Mouse (Mus musculus) forebrain, embryonic 16.5 days (tissue): ENCODE measurements around the gene Tpk1. TPM values are rescaled to one million over a fixed set of nuclear protein-coding genes. Genes with fewer than 3 reads are reported as not detected.
"Not testable (repeated sequence)": the region's sequence is repeated elsewhere in the genome, so short reads cannot be mapped to it uniquely, and the experiment has no call there.

Experiments
- ATAC-seq: fragments of 200-750 bp; cut with Nextera tagmentation; 2 replicates; pipeline ENCODE4 v1.8.0; 2017; ENCODE audit warnings: mild to moderate bottlenecking, moderate library complexity
- H3K27ac ChIP-seq: fragments of 300-500 bp; sonication (generic); 2 replicates; pipeline ENCODE4 v1.5.1; 2014; ENCODE audit warnings: low read length, control low read depth
- H3K27me3 ChIP-seq: fragments of 300-500 bp; sonication (generic); replicated peaks from 2 replicates; pipeline ENCODE4 v1.6.1; 2014; ENCODE audit warnings: low read length; ENCODE audit not compliant: control insufficient read depth, insufficient read depth
- H3K36me3 ChIP-seq: fragments of 300-500 bp; sonication (generic); 2 replicates; pipeline ENCODE4 v1.6.1; 2014; ENCODE audit not compliant: control insufficient read depth, insufficient read depth
- H3K4me1 ChIP-seq: fragments of 300-500 bp; sonication (generic); replicated peaks from 2 replicates; pipeline ENCODE4 v1.6.1; 2014; ENCODE audit warnings: low read length; ENCODE audit not compliant: control insufficient read depth, insufficient read depth
- H3K4me2 ChIP-seq: fragments of 300-500 bp; sonication (generic); 2 replicates; pipeline ENCODE4 v1.6.1; 2014; ENCODE audit warnings: mild to moderate bottlenecking, low read length, control low read depth
- H3K4me3 ChIP-seq: fragments of 300-500 bp; sonication (generic); replicated peaks from 2 replicates; pipeline ENCODE4 v1.5.1; 2014; ENCODE audit warnings: mild to moderate bottlenecking, low read length, control low read depth
- H3K9ac ChIP-seq: fragments of 300-500 bp; sonication (generic); replicated peaks from 2 replicates; pipeline ENCODE4 v1.6.1; 2014; ENCODE audit warnings: low read depth, low read length, control low read depth
- H3K9me3 ChIP-seq: fragments of 300-500 bp; sonication (generic); 2 replicates; pipeline ENCODE4 v1.6.1; 2016; ENCODE audit warnings: low read length; ENCODE audit not compliant: control insufficient read depth
- WGBS: fragments of 180-500 bp; shearing (Covaris S2); extraction: QIAGEN DNeasy Blood & Tissue Kit; methylation state at CpG from one replicate; pipeline ENCODE4 v1.1.7; 2014; 5-methylcytosine and 5-hydroxymethylcytosine counted together
- polyA plus RNA-seq: library from polyadenylated mRNA; unstranded; fragments of >200 nt; fragmentation: Nextera tagmentation; extraction: Ambion mirVana; gene quantifications from 2 replicates; pipeline ENCODE4 v1.2.1, GENCODE M21; 2015

Tpk1 gene
- polyA plus RNA-seq, 1 experiment from 2014 or later, result 8.1 TPM

- H3K27me3 ChIP-seq, H3K4me2 ChIP-seq, H3K4me1 ChIP-seq, ATAC-seq, H3K36me3 ChIP-seq, H3K27ac ChIP-seq, H3K9ac ChIP-seq, H3K9me3 ChIP-seq, H3K4me3 ChIP-seq: not testable (repeated sequence)
- WGBS, result 95% methylated on average over 6 of the region's 6 CpGs
Observed at GRCm38 (mm10) chr6:43623448-43623847, 42.6 kb downstream of the Tpk1 start.

DNA sequence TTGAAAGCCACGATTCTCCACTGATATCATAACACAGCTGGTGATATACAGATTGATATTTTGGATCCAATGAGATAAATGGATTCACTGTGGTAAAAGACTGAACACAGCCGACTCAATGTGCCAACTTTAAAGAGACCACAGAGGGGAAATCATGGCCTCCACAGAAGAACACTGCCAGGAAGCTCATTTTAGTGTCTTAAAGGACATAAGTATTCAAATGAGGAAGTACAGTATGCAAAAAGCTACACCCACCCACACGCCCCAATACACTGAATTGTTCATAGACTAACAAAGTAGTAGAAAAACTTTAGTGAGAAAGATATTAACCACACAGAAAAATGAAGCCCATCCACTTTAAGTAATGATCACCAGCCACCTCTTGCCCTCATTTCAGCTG lies 46.8 kb downstream of the Tpk1 start:
- Histone ChIP-seq H3K9ac (no peak overlapping the region), H3K27ac (no peak overlapping the region), H3K27me3 (no peaks in the 10 kb centered on the region), H3K4me2 (no peak overlapping the region), H3K36me3 (no peaks in the 10 kb centered on the region), H3K4me1 (no peaks in the 10 kb centered on the region), H3K4me3 (no peak overlapping the region), H3K9me3 (no peaks in the 10 kb centered on the region)
- WGBS, result 81% methylated on average over 3 of the region's 3 CpGs
- ATAC-seq, result no peak

GRCm38 (mm10) chr6:43611770-43612169 lies 54.3 kb downstream of the Tpk1 start:
- Histone ChIP-seq H3K36me3 (no peaks in the 10 kb centered on the region), H3K9ac (no peak overlapping the region), H3K27ac (no peak overlapping the region), H3K4me1 (no peaks in the 10 kb centered on the region), H3K4me2 (no peak overlapping the region), H3K4me3 (no peak overlapping the region), H3K27me3 (no peaks in the 10 kb centered on the region), H3K9me3 (no peaks in the 10 kb centered on the region)
- ATAC-seq, result no peak
- 85% methylated on average over 2 of the region's 2 CpGs for WGBS

GRCm38 (mm10) chr6:43590841-43591541 lies 75.1 kb downstream of the Tpk1 start:
- H3K36me3 ChIP-seq, result no peaks in the 10 kb centered on the region
- H3K4me1 ChIP-seq, result 0 out of 2 replicates have a peak, but pooled peaks cover 2% of the 10 kb centered on the region
- H3K9me3 ChIP-seq, result no peaks in the 10 kb centered on the region
- WGBS, result 71% methylated on average over 4 of the region's 4 CpGs
- no peak overlapping the region for H3K9ac ChIP-seq
- no peak overlapping the region for H3K4me3 ChIP-seq
- H3K27me3 ChIP-seq, result no peaks in the 10 kb centered on the region
- no peak overlapping the region for H3K27ac ChIP-seq
- ATAC-seq, result peak; percentile 84
- no peak overlapping the region for H3K4me2 ChIP-seq

DNA sequence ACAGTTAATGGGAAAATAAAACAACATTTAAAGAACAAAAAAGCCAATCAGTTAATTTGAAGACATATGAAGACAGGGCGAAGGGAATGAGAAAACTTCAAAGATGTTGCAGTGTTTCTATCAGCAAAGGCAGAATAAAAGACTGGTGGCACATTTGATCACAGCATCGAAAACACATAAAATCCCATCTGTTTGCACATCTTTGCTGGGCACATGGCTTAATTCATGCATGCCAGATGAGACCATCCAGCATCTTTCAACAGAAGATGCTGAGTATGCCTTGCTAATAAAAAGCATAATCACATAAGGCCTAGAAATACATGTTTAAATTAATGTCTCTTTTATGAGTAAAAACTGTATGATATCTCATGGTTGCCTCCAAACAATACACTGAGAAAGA lies 80.8 kb downstream of the Tpk1 start:
- peak; percentile 84 for ATAC-seq
- 58% methylated on average over 2 of the region's 2 CpGs for WGBS

DNA sequence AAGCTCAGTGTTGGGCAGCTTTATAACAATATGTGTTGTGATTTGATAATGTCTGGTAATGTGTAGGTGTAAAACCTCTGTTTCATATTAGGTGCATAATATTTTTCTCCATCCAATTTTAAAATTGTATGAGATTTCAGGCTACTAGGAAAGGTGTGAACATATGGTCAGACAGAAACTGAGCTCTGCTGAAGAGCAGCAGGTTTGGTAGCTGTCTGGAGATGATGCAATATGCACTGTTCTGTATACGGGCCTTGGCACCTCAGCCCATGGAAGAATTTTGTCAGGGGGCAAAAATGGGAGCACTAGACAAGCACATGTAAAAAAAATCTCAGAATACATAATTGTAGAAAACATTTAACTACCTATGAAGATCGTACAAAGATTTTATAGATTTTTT lies 84.3 kb downstream of the Tpk1 start:
- WGBS, result 75% methylated on average over 2 of the region's 2 CpGs
- Histone ChIP-seq H3K27me3 (no peaks in the 10 kb centered on the region), H3K9ac (no peak overlapping the region), H3K9me3 (no peaks in the 10 kb centered on the region), H3K36me3 (no peaks in the 10 kb centered on the region), H3K4me3 (no peak overlapping the region), H3K4me2 (no peak overlapping the region), H3K27ac (no peak overlapping the region), H3K4me1 (no peaks in the 10 kb centered on the region)
- no peak for ATAC-seq

More for the DNA sequence above, 80.8 kb downstream of the Tpk1 start:
- no peak overlapping the region for H3K4me2 ChIP-seq
- H3K27me3 ChIP-seq, result no peaks in the 10 kb centered on the region
- H3K9ac ChIP-seq, result no peak overlapping the region
- H3K9me3 ChIP-seq, result no peaks in the 10 kb centered on the region
- no peaks in the 10 kb centered on the region for H3K4me1 ChIP-seq
- peak overlapping the region; percentile 37; the same call in 1 of the 2 replicates for H3K27ac ChIP-seq
- H3K4me3 ChIP-seq, result no peak overlapping the region
- H3K36me3 ChIP-seq, result no peaks in the 10 kb centered on the region

- H3K36me3 ChIP-seq, result no peaks in the 10 kb centered on the region
- no peaks in the 10 kb centered on the region for H3K27me3 ChIP-seq
- no peak overlapping the region for H3K9ac ChIP-seq
- no peaks in the 10 kb centered on the region for H3K9me3 ChIP-seq
- H3K27ac ChIP-seq, result no peak overlapping the region
- no peak overlapping the region for H3K4me3 ChIP-seq
- 90% methylated on average over 1 of the region's 1 CpGs for WGBS
- no peaks in the 10 kb centered on the region for H3K4me1 ChIP-seq
- H3K4me2 ChIP-seq, result no peak overlapping the region
- no peak for ATAC-seq
Observed at GRCm38 (mm10) chr6:43567885-43568284, 98.2 kb downstream of the Tpk1 start.

GRCm38 (mm10) chr6:43562474-43562873 lies 103.6 kb downstream of the Tpk1 start:
- no peaks in the 10 kb centered on the region for H3K9me3 ChIP-seq
- H3K4me2 ChIP-seq, result no peak overlapping the region
- no peaks in the 10 kb centered on the region for H3K27me3 ChIP-seq
- no peaks in the 10 kb centered on the region for H3K36me3 ChIP-seq
- H3K9ac ChIP-seq, result no peak overlapping the region
- 81% methylated on average over 4 of the region's 4 CpGs for WGBS
- no peak for ATAC-seq
- no peak overlapping the region for H3K4me3 ChIP-seq
- H3K4me1 ChIP-seq, result no peaks in the 10 kb centered on the region
- no peak overlapping the region for H3K27ac ChIP-seq

GRCm38 (mm10) chr6:43551410-43551809 lies 114.7 kb downstream of the Tpk1 start:
- Histone ChIP-seq H3K9me3 (no peaks in the 10 kb centered on the region), H3K27ac (no peak overlapping the region), H3K4me1 (no peaks in the 10 kb centered on the region), H3K4me2 (no peak overlapping the region), H3K9ac (no peak overlapping the region), H3K4me3 (no peak overlapping the region), H3K36me3 (no peaks in the 10 kb centered on the region), H3K27me3 (no peaks in the 10 kb centered on the region)
- ATAC-seq, result no peak
- WGBS, result 85% methylated on average over 1 of the region's 1 CpGs

- no peak for ATAC-seq
- Histone ChIP-seq H3K4me1 (no peaks in the 10 kb centered on the region), H3K4me3 (no peak overlapping the region), H3K9ac (no peak overlapping the region), H3K27ac (no peak overlapping the region), H3K27me3 (no peaks in the 10 kb centered on the region), H3K4me2 (no peak overlapping the region), H3K9me3 (no peaks in the 10 kb centered on the region), H3K36me3 (no peaks in the 10 kb centered on the region)
- 90% methylated on average over 1 of the region's 1 CpGs for WGBS
Observed at GRCm38 (mm10) chr6:43546537-43546936, 119.5 kb downstream of the Tpk1 start.
